Mouse (Mus musculus) right cerebral cortex, adult 18-20 months (tissue): ENCODE data around the gene Ahdc1.

ENCODE experiments used
- DNase-seq: peaks from one replicate; pipeline ENCODE4 v3.0.0; 2022; ENCODE audit warnings: mixed read lengths

Ahdc1 gene

DNA sequence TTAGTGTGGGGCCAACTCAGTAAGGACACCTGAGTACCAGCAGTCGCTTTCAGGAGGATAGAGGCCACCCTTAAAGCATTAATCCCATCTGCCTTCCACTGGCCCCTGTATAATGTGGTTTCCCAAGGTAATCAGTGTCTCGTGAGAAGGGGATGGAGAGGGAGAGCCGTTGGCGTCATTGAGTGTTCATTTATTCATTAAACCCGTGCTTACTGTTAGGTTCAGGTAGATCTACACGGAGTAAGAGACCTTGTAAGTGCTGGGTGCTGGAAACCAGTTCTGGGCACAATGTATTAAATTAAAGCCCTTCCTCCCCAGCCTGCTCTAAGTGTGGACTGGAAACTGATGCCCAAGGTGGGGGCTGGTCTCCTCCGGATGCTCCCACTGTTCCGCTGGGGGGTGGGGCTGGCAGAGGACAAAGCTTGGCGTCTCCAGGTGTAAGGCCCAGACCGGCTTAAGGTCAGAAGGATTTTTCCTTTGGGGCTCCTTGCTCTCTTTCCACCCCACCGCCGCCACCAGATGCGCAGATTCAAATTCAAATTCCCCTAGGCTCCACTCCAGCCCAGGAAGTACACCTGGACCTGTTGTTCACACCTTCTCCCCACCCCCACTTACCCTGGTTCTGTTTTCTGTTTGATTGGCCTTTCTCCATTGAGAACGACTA lies 29.3 kb downstream of the Ahdc1 start:
- DNase-seq = no peak

GRCm38 (mm10) chr4:133042244-133042643 lies 31.2 kb downstream of the Ahdc1 start:
- no peak for DNase-seq

DNA sequence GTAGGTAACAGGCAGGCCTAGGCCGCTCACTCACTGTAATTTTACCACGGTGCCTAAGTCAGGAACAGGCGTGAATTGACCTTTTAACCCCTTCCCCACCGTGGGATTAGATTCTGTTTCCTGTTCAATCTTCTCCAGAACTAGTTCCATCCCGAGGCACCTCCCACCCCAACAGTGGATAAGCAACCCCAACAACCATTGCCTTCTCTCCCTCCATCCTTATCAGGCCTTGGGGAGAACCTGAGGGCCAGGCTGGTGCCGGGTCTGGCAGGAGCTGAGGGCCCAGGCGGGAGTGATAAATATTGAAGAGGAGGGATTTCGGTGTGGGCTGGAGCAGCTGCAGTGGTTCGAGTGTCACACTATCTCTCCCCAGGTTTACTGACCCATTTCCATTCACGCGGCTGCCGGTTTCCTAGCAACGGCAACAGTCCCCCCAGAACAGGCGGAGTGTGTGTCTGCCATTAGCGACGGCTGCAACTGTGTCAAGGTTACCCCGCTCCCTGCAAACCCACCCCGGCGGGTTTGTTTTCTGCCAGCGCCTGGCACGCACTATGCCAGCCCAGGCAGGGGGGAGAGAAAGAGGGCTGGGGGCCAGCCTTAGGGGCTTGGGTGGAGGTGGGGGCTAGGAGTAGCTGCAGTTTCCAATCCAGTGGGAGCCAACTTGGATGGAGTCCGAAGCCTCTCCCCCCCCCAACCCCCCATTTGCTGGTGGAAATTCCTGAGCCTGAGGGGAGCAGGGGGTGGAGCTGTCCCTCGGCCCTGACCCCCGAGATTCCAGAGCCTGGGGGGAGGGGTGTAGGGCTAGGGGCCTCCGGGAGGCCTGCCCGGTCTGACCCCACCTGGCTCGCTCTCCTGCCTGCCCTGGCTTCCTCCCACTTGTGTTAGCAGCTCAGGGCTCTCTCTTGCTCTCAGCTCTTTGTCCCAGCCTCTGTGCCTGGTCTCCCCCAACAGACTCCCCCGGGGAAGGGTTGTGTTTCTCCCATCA lies 31.9 kb downstream of the Ahdc1 start:
- peak; percentile 67 for DNase-seq

GRCm38 (mm10) chr4:133043798-133044646 lies 33.0 kb downstream of the Ahdc1 start:
- no peak for DNase-seq

- no peak for DNase-seq
These were observed 33.6 kb downstream of the Ahdc1 start for GRCm38 (mm10) chr4:133044647-133045094.

DNA sequence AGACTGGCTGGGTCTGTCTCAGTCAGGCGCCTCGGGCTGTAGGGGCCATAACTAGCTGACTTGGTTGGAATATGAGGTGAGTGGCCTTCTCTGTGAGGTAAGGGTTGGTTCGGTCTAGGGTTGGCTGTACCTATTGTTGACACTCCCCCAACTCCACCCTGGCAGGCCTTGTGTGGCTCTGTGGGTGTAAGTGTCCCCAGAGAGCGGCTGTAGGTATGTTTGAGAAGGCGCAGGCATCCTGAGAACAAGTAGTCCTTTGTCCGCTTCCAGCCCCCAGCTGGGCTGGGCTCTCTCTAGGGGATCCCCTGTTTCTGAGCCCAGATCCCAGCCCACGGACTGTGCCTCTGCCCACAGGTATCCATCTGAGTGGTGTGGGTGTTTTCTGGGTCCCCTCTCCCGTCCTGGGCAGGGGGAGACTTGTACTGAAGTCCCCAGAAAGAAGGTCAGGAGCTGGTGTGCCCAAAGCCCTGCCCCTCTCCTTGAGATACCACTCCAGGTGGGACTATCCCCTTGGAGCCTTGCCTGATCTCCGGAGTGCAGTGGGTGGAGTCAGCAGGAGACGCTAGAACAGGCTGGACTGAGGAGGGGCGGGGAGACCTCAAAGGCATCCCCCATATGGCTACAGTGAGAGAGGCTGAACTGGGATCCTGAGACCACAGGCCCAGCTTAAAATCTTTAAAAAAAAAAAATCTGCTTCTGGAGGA lies 34.9 kb downstream of the Ahdc1 start:
- no peak for DNase-seq

DNA sequence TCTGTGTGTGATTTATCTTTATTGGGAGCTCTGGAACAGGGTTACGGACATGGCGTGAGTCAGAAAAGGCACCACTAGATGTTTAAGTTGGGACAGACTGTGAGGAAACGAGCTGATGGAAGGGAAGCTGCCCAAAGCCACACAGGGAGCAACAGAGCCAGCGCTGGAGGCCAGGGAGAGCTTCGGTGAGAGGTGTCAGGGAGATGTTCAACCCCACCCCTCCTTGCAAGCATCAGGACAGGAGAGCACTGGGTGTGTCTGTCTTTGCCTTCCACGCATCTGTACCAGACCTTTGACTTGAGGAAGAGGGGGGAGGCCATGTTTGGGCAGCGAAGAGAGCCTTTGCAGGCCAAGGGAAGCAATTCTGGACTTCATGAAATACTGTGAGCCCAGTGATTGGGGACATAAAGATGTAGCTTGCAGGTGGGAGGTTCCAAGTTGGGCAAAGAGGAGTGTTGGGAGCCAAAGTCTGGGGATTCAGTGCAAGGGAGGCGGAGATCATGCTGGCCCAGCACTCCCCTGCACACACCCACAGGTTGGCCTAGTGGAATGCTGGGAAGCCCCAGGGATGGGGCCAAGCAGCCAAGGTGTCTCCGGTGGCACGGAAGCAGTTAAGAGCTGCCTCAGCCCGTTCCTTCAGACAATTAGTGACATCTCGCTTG lies 35.8 kb downstream of the Ahdc1 start:
- DNase-seq = peak; percentile 70

- no peak for DNase-seq
These were observed 36.5 kb downstream of the Ahdc1 start for GRCm38 (mm10) chr4:133047353-133048105.

DNA sequence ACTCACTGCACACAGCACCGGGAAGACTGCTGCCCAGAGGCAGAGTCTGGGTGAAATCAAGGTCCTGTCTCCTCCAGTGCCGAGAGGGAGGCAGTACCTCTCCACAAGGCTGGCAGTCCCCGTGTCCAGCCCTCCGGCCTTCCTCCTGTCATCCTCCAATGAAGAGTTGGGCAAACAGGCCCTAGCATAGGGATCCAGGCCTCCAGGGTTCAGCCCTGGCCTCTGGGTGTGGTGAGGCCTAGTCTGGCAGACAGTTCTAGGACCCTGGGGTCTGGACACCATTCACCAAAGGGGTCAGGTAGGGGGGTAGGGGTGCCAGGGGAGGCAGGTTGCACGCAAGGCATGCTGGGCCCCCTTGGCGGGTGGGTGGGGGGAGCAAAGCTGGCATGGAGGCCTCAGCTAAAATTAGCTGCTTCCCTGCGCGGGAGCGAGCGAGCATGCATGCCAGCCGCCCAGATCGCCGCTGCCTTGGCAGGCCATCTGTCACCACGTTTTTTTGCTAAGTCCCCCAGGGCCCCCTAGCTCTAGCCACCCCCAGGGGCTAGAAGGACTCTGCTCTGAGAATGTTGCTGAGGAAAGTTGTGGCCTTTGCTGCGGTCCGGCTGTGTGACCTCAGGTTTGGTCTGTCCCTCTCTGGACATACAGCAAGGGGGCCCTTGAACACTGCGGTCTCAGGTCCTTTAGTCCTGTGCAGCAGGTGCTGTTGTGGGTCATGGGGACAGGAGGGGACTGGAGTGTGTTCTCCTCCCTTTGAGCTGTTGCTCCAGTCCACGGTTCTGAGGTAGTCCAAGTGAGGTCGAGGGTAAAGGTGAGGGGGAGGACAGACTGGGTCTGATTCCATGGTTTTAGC lies 38.2 kb downstream of the Ahdc1 start:
- no peak for DNase-seq

DNA sequence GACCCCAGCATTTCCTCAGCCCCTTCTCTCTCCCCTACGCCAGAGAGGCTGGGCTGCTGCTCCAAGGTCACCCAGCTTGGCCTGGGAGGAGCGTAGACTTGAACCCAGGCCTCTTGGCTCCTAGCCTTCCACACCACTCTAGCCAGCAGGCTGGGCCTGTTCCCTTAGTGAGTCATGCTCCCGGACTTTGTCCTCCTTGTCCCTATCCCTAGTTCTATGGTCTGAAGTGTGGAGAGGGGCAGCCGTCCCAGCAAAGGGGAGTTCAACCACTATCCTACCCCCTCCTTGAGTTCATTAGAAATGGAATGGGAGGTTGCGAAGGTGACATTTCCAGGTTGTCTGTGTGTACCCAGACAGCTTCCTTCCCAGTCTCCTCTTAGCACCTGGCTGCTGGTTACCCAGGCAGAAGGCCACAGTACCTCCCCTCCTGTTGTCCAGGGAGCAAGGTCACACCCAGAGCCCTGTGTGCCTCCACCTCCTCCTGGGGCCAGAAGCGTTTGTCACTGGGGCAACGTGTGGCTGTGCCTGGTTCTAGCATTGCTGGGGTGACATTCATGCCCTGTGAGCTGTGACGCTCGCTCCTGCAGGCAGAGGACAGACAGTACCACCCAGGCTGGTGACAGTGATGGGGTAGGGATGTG lies 39.3 kb downstream of the Ahdc1 start:
- no peak for DNase-seq

DNA sequence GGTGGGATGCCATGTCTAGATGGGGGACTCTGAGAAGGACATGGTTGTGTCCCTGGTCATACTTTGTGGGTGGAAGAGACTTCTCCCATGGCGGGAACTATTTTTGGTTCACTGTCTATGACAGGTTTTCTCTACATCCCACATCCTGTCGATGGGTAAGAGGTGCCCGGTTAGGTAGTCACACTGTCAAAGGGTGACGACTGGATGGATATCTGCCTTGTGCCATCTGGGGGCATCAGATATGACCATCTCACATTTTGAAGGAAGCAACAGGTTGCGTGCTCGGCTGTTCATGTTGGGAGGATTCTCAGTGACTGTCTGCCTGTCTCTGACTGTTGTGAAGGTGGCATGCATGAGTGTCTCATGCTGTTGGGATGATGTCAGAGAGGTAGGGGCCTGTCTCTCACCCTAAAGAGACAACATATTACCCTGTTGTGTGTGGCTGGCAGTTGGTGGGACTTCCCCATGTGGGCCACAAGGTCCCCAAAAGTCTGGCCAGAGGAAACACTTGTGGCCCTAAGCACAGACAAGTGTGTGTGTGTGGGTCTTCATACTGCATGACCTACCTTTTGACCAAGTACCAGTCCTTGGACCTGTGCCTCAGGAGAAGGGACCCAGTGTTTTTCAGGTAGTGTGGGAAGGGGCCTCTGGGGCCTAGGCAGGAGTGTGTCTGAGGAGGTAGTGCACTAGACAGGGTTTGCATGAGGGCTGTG lies 39.9 kb downstream of the Ahdc1 start:
- DNase-seq = no peak

DNA sequence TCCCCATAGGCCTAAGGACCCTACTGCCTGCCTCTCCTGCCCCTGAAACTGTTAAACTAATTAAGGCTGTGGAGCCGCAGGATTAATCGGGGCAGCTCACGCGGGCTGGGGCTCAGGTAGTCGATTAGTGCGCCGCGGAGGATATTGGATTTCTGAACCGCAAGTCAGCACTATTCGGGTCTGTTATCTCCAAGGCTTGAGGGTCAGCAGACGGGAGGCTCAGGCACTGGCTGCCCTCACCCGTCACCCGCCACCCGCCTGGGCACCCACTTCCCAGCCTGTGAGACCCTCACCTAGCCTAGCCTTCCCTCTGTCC lies 40.4 kb downstream of the Ahdc1 start:
- no peak for DNase-seq

- no peak for DNase-seq
These were observed 41.1 kb downstream of the Ahdc1 start for GRCm38 (mm10) chr4:133052029-133052745.

- no peak for DNase-seq
These were observed 42.0 kb downstream of the Ahdc1 start for GRCm38 (mm10) chr4:133052995-133053572.

GRCm38 (mm10) chr4:133054530-133054929 lies 43.5 kb downstream of the Ahdc1 start:
- no peak for DNase-seq

DNA sequence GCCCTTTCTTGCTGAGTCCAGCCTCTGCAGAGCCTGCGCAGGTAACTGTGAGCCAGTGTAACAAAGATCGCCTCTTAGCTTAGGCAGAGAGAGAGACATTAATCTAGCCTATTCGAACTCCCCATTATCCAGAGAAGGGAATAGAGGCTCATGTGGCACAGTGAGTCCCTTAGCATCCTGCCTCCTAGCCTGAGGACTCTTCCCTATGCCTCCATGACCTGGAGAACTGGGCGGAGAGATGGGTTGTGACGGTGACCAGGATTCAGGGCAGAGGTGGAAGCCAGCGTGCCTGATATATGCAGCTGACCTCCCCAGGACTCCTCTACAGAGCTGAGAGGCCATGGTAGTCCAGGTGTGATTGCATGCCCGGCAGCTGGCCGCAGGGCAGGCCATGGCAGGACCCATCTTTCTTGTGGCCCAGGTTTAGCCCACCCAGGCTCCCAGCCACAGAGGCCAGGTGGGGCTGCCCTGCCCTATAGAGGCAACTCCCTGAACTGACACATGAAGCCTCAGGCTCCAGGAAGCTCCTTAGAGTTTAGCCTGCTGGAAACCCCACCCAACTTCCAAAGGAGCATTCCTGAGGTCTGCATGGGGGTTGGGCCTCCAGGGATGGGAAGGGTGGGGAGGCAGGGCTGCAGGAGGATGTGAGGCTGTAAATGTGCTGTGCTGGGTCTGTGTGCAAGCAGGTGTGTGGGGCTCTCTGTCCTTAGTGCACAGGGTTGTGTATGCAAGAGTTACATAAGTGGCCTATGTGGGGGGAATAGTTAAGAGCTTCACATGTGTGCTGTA lies 44.3 kb downstream of the Ahdc1 start:
- no peak for DNase-seq
